Mouse (Mus musculus): ENCODE measurements around the gene Pigf. TPM values are rescaled to one million over a fixed set of nuclear protein-coding genes. Genes with fewer than 3 reads are reported as not detected.

The Pigf gene
- 1.3 and 2.3 TPM in 2 replicates for polyA plus RNA-seq (2012; rRNA removed; ENCODE audit: low replicate concordance)

GRCm38 (mm10) chr17:87025269-87025949 lies at the start of gene Pigf, which contains the start of gene Cript:
TSS of gene Pigf (minus strand) at chr17:87025406.
TSS of gene Cript (plus strand) at chr17:87025550.

GRCm38 (mm10) chr17:86962894-86963585 lies 62.2 kb downstream of the Pigf start, which contains the start of gene Rhoq:
TSS of gene Rhoq (plus strand) at chr17:86963082.

GRCm38 (mm10) chr17:86947840-86948796 lies 77.1 kb downstream of the Pigf start, which contains the start of gene Atp6v1e2:
TSS of gene Atp6v1e2 (minus strand) at chr17:86947897.

Other genes starting within 250 kb of the Pigf start
- not detected in 2 replicates for gene Tmem247, start 108.1 kb downstream of the Pigf start, polyA plus RNA-seq (2012; rRNA removed; ENCODE audit: low replicate concordance)
- not detected in 2 replicates for gene Atp6v1e2, start 77.5 kb downstream of the Pigf start, polyA plus RNA-seq (2012; rRNA removed; ENCODE audit: low replicate concordance)
- gene Rhoq, start 62.3 kb downstream of the Pigf start, polyA plus RNA-seq (2012; rRNA removed; ENCODE audit: low replicate concordance), result 8.3 and 11.7 TPM in 2 replicates
- gene Cript, start 144 bp upstream of the Pigf start, polyA plus RNA-seq (2012; rRNA removed; ENCODE audit: low replicate concordance), result 2.3 and 2.8 TPM in 2 replicates
- gene Socs5, start 82.3 kb upstream of the Pigf start, polyA plus RNA-seq (2012; rRNA removed; ENCODE audit: low replicate concordance), result 1.3 and 3.3 TPM in 2 replicates
- gene Mcfd2, start 240.5 kb upstream of the Pigf start, polyA plus RNA-seq (2012; rRNA removed; ENCODE audit: low replicate concordance), result 93.0 and 151 TPM in 2 replicates

Measured in duodenum, adult 2 months (tissue).